Mouse (Mus musculus) kidney, adult 2 months (tissue): Measurements from ENCODE around the gene Clspn.

Source experiments
- CTCF ChIP-seq: fragments of 200-500 bp; conservative IDR thresholded peaks from 2 replicates; pipeline ENCODE4 v1.5.1; 2011; ENCODE audit warnings: low read depth, mild to moderate bottlenecking, control low read depth, low read length, moderate library complexity, mixed read lengths; ENCODE audit not compliant: insufficient read depth, insufficient read length
- POLR2A ChIP-seq: fragments of 200-500 bp; IDR thresholded peaks from one replicate; pipeline ENCODE4 v1.6.1; 2011; ENCODE audit warnings: low read depth, low read length, control low read depth

DNA sequence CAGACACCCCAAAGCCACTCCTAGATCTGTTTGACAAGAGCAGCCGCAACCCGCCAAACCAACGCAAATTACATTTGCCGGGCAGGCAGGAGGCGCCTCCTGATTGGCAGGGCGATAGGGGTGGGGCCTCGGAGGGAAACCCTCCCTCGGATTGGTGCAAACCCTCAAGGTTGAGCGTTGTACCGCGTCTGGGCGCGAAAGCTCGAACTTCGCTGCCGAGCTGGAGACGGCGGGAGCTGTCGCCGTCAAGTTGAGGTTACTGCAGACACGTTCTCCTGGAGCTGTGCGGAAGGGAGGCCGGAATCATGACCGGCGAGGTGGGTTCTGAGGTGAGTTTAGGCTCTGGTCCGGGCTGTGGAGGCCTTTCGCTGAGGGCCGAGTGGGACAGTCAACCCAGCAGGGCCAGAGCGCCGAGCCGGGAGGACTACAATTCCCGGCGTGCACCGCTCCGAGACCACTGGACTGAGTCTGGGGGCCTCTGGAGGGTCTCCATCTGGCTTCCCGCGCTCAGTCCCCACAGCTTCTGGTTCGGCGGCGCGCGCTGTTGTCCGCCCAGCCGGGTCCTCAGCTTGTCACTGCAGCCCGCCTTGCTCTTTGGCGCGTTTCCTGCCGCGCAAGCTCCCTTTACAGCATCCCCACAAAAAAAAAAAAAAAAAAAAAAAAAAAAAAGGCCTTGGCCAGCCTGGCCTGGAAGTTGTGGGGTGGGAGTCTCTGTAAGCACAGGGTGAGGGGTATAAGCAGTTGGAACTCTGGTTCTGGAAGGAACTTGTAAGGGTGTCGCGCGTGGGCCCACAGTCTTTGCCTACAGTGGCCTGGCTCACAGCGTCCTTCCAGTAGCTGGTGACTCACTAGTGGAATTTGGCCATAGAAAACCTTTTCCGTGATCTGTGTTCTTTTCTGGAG is at the start of gene Clspn:
- TF ChIP-seq CTCF = no peak
- TF ChIP-seq POLR2A = no peak
